Comparison of ENCODE assay signal across 8 mouse cellular contexts in the genomic region with DNA sequence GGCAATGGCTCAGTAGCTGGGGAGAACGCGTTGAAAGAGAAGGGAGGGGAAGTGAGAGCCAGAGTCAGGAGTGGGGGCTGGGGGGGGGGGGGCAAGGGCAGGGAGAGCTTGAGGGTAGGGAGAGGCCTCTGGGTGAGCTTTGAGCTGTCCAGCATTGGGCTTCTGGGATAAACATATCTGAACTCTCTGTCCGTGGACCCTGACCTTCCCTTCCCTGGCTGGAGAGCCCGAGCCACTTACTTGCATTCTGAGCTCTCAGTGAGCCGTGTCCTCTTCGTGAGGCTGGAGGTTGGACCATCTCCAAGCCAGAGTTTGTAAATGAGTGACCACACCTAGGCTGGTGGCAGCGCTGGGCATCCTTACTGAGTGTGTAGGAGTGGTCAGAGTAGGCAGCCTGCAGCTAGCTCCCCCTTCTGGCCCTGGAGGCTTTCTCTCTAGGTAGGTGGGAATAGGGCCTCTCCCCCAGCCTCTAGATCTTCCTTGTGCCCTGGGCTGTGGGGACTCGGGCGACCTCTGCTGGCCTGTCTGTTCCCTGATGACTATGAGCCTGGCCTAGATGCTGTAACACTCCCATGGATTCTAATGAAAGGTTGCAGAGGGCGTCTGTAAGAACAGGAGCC. TPM values are rescaled to one million over a fixed set of nuclear protein-coding genes. Genes with fewer than 3 reads are reported as not detected.
DNase-seq lines count a peak whose midpoint lies in the region; ATAC-seq and TF ChIP-seq lines count a peak whose summit lies in the region.

No protein-coding gene starts in this region.

- TF ChIP-seq EP300 in CH12.LX (IDR thresholded peaks at IDR 0.05; ENCODE audit: low read length), result no peak

- no peak for TF ChIP-seq POLR2A in CH12.LX (IDR thresholded peaks at IDR 0.05; ENCODE audit: low read depth, low read length)

- H3K4me2 ChIP-seq in CH12.LX (ENCODE audit: insufficient read depth, low read depth, poor library complexity, severe bottlenecking), result peak overlapping the region; percentile 51
- H3K4me2 ChIP-seq in embryonic facial prominence, embryonic 13.5 days, result no peak overlapping the region
- no peak overlapping the region for H3K4me2 ChIP-seq in heart, embryonic 14.5 days (ENCODE audit: low read length)
- H3K4me2 ChIP-seq in kidney, postnatal 0 days (ENCODE audit: low read length), result no peak overlapping the region
- H3K4me2 ChIP-seq in liver, embryonic 13.5 days, result no peak overlapping the region
- H3K4me2 ChIP-seq in neural tube, embryonic 11.5 days (ENCODE audit: low read depth), result no peak overlapping the region

- dilution Hi-C loops in CH12.LX (cut with MboI; ENCODE audit: extremely low pct_ligation_motif_present, extremely low pct_unique_long_range_greater_than_20kb, low sequenced_read_pairs), result no loop called here

- DNase-seq in CH12.LX (ENCODE audit: extremely low read depth), result peak; percentile 70
- peak; percentile 76 to 84 for DNase-seq in adrenal gland, postnatal 36 days
- peak; percentile 95 for DNase-seq in kidney, postnatal 0 days (ENCODE audit: low spot score)
- DNase-seq in liver, embryonic 13.5 days, result peak; percentile 27
- peak; percentile 79 for DNase-seq in neural tube, embryonic 11.5 days (ENCODE audit: low spot score)
- DNase-seq in testis, postnatal 14 days (ENCODE audit: low spot score), result peak; percentile 51

- 0 out of 2 replicates have a peak, but pooled peaks have one; percentile 29 for ATAC-seq in embryonic facial prominence, embryonic 13.5 days (ENCODE audit: insufficient number of reproducible peaks, insufficient read depth, low FRiP score, low TSS enrichment, low read depth)
- ATAC-seq in heart, embryonic 14.5 days (ENCODE audit: insufficient number of reproducible peaks, insufficient read depth, low FRiP score, low read depth), result peak; percentile 28; the same call in 1 of the 2 replicates
- peak; percentile 98 for ATAC-seq in kidney, postnatal 0 days (replicated peaks; ENCODE audit: low FRiP score, low read depth)
- peak; percentile 87 for ATAC-seq in liver, embryonic 13.5 days (ENCODE audit: low read depth)
- ATAC-seq in neural tube, embryonic 11.5 days (ENCODE audit: insufficient read depth, low FRiP score, low TSS enrichment), result peak; percentile 79

- no peak overlapping the region for H3K9ac ChIP-seq in CH12.LX (ENCODE audit: insufficient read depth, low read depth)
- H3K9ac ChIP-seq in embryonic facial prominence, embryonic 13.5 days, result no peak overlapping the region
- no peak overlapping the region for H3K9ac ChIP-seq in heart, embryonic 14.5 days (ENCODE audit: low read length)
- no peak overlapping the region for H3K9ac ChIP-seq in kidney, postnatal 0 days (ENCODE audit: low read depth, low read length)
- H3K9ac ChIP-seq in liver, embryonic 13.5 days, result no peak overlapping the region
- no peak overlapping the region for H3K9ac ChIP-seq in neural tube, embryonic 11.5 days (ENCODE audit: low read length)

- H3K9me3 ChIP-seq in CH12.LX (replicated peaks; ENCODE audit: low read length), result no peaks in the 10 kb centered on the region
- no peaks in the 10 kb centered on the region for H3K9me3 ChIP-seq in embryonic facial prominence, embryonic 13.5 days
- H3K9me3 ChIP-seq in heart, embryonic 14.5 days (ENCODE audit: control insufficient read depth, low read length), result no peaks in the 10 kb centered on the region
- H3K9me3 ChIP-seq in kidney, postnatal 0 days (replicated peaks; ENCODE audit: low read length), result no peaks in the 10 kb centered on the region
- no peaks in the 10 kb centered on the region for H3K9me3 ChIP-seq in liver, embryonic 13.5 days (replicated peaks)
- H3K9me3 ChIP-seq in neural tube, embryonic 11.5 days (ENCODE audit: control insufficient read depth, low read length), result no peaks in the 10 kb centered on the region

- peak; percentile 63 for TF ChIP-seq RAD21 in CH12.LX (IDR thresholded peaks at IDR 0.05; ENCODE audit: low read depth, low read length)

- H3K27me3 ChIP-seq in CH12.LX (replicated peaks), result peaks cover 22% of the 10 kb centered on the region
- H3K27me3 ChIP-seq in embryonic facial prominence, embryonic 13.5 days, result no peaks in the 10 kb centered on the region
- no peaks in the 10 kb centered on the region; the same call in 1 of the 2 replicates for H3K27me3 ChIP-seq in heart, embryonic 14.5 days (ENCODE audit: control insufficient read depth, insufficient read depth, low read length)
- H3K27me3 ChIP-seq in kidney, postnatal 0 days (ENCODE audit: insufficient read depth, low read length), result no peaks in the 10 kb centered on the region
- H3K27me3 ChIP-seq in liver, embryonic 13.5 days, result no peaks in the 10 kb centered on the region
- no peaks in the 10 kb centered on the region for H3K27me3 ChIP-seq in neural tube, embryonic 11.5 days (ENCODE audit: control insufficient read depth, insufficient read depth, low read length)

- WGBS in embryonic facial prominence, embryonic 13.5 days, result 32% methylated on average over 10 of the region's 10 CpGs
- WGBS in heart, embryonic 14.5 days, result 28% methylated on average over 10 of the region's 10 CpGs
- 14% methylated on average over 10 of the region's 10 CpGs for WGBS in kidney, postnatal 0 days
- WGBS in liver, embryonic 13.5 days (ENCODE audit: insufficient replicate concordance), result 35% methylated on average over 10 of the region's 10 CpGs
- WGBS in neural tube, embryonic 11.5 days, result 37% methylated on average over 10 of the region's 10 CpGs

- no peak overlapping the region for H3K4me3 ChIP-seq in CH12.LX (replicated peaks in 1 of 3; ENCODE audit: low read depth in 2 of 3, low read length in 2 of 3, poor library complexity in 1 of 3)
- no peak overlapping the region for H3K4me3 ChIP-seq in embryonic facial prominence, embryonic 13.5 days
- no peak overlapping the region for H3K4me3 ChIP-seq in heart, embryonic 14.5 days (ENCODE audit: control insufficient read depth in 1 of 2, insufficient read depth in 1 of 2, low read depth in 1 of 2, low read length in 2 of 2)
- no peak overlapping the region for H3K4me3 ChIP-seq in kidney, postnatal 0 days (replicated peaks; ENCODE audit: low read depth, low read length)
- no peak overlapping the region for H3K4me3 ChIP-seq in liver, embryonic 13.5 days (replicated peaks)
- H3K4me3 ChIP-seq in neural tube, embryonic 11.5 days (ENCODE audit: low read depth, low read length), result no peak overlapping the region

- TF ChIP-seq CTCF in CH12.LX (conservative IDR thresholded peaks at IDR 0.05 in 1 of 2, IDR thresholded peaks at IDR 0.05 in 1 of 2; ENCODE audit: low read depth in 2 of 2, low read length in 2 of 2), result peak; percentile 56 to 96
- TF ChIP-seq CTCF in kidney, postnatal 0 days (IDR thresholded peaks at IDR 0.05; ENCODE audit: low read depth), result peak; percentile 99

- in situ Hi-C loops in CH12.LX (cut with MboI; ENCODE audit: low pct_ligation_motif_present, low pct_unique_long_range_greater_than_20kb, low sequenced_read_pairs), result loop anchor here (5.0 kb wide), 1 partner anchor 45 kb away; no protein-coding TSS in a partner anchor

- H3K36me3 ChIP-seq in CH12.LX (replicated peaks in 1 of 2; ENCODE audit: control insufficient read depth in 1 of 2, insufficient read depth in 1 of 2, low read length in 1 of 2), result no peaks in the 10 kb centered on the region
- H3K36me3 ChIP-seq in embryonic facial prominence, embryonic 13.5 days, result no peaks in the 10 kb centered on the region
- H3K36me3 ChIP-seq in heart, embryonic 14.5 days (ENCODE audit: control insufficient read depth, insufficient read depth, low read length), result no peaks in the 10 kb centered on the region
- no peaks in the 10 kb centered on the region for H3K36me3 ChIP-seq in kidney, postnatal 0 days (ENCODE audit: insufficient read depth, low read length)
- H3K36me3 ChIP-seq in liver, embryonic 13.5 days, result no peaks in the 10 kb centered on the region
- H3K36me3 ChIP-seq in neural tube, embryonic 11.5 days (ENCODE audit: control insufficient read depth, insufficient read depth, low read length), result no peaks in the 10 kb centered on the region

- H3K79me2 ChIP-seq in CH12.LX (replicated peaks; ENCODE audit: control insufficient read depth, extremely low read depth, insufficient read depth, poor library complexity, severe bottlenecking), result no peaks in the 10 kb centered on the region

- H3K27ac ChIP-seq in CH12.LX (ENCODE audit: insufficient read depth, low read depth), result no peak overlapping the region
- no peak overlapping the region for H3K27ac ChIP-seq in embryonic facial prominence, embryonic 13.5 days
- H3K27ac ChIP-seq in heart, embryonic 14.5 days (replicated peaks in 1 of 2; ENCODE audit: control insufficient read depth in 1 of 2, insufficient read depth in 1 of 2, low read depth in 2 of 2, low read length in 2 of 2), result no peak overlapping the region
- peak overlapping the region; percentile 77 for H3K27ac ChIP-seq in kidney, postnatal 0 days
- H3K27ac ChIP-seq in liver, embryonic 13.5 days, result no peak overlapping the region
- no peak overlapping the region for H3K27ac ChIP-seq in neural tube, embryonic 11.5 days (ENCODE audit: low read depth, low read length)

- H3K4me1 ChIP-seq in CH12.LX (ENCODE audit: control insufficient read depth in 1 of 2, insufficient read depth in 2 of 2), result peaks cover 2 to 15% of the 10 kb centered on the region in 2 experiments
- no peaks in the 10 kb centered on the region for H3K4me1 ChIP-seq in embryonic facial prominence, embryonic 13.5 days
- H3K4me1 ChIP-seq in heart, embryonic 14.5 days (ENCODE audit: control insufficient read depth in 2 of 2, insufficient read depth in 2 of 2, low read length in 2 of 2), result no peaks in the 10 kb centered on the region
- H3K4me1 ChIP-seq in kidney, postnatal 0 days (replicated peaks; ENCODE audit: insufficient read depth, low read length), result 0 out of 2 replicates have a peak, but pooled peaks cover 5% of the 10 kb centered on the region
- peaks cover 4% of the 10 kb centered on the region; the same call in 1 of the 2 replicates for H3K4me1 ChIP-seq in liver, embryonic 13.5 days (replicated peaks)
- H3K4me1 ChIP-seq in neural tube, embryonic 11.5 days (ENCODE audit: control insufficient read depth, insufficient read depth, low read length), result no peaks in the 10 kb centered on the region

RNA-seq across cellular contexts. Expression of a gene that starts 12.3 kb away (rescaled TPM):
- total RNA-seq in CH12.LX (2012; rRNA removed) (0.13 TPM in 1 of 2 replicates, not detected in the other), CH12.LX (2014; rRNA removed) (not detected in 2 replicates)
- 0.13 TPM in 1 of 2 replicates, not detected in the other for polyA plus RNA-seq in CH12.LX (2012; ENCODE audit: insufficient read length, low read depth)
- total RNA-seq in adrenal gland, postnatal 36 days (2021), result under 1 TPM; 0.20 to 0.26 TPM
- 0.51 TPM in 1 of 2 replicates, not detected in the other for polyA plus RNA-seq in embryonic facial prominence, embryonic 13.5 days (2015; fragmentation: Nextera tagmentation; extraction: Ambion mirVana)
- polyA plus RNA-seq in heart, embryonic 14.5 days (2014; fragmentation: Nextera tagmentation; extraction: Ambion mirVana), result not detected in 2 replicates
- 5.7 and 5.9 TPM in 2 replicates for polyA plus RNA-seq in kidney, postnatal 0 days (2015; fragmentation: Nextera tagmentation; extraction: Ambion mirVana)
- 0.44 and 0.87 TPM in 2 replicates for polyA plus RNA-seq in liver, embryonic 13.5 days (2015; fragmentation: Nextera tagmentation; extraction: Ambion mirVana)
- 0.28 and 0.52 TPM in 2 replicates for polyA plus RNA-seq in neural tube, embryonic 11.5 days (2014; fragmentation: Nextera tagmentation; extraction: Ambion mirVana)

RNA-seq across cellular contexts. Expression of a gene that starts 14.5 kb away (rescaled TPM):
- total RNA-seq in CH12.LX (2012; rRNA removed) (not detected in 2 replicates), CH12.LX (2014; rRNA removed) (not detected in 2 replicates)
- not detected in 2 replicates for polyA plus RNA-seq in CH12.LX (2012; ENCODE audit: insufficient read length, low read depth)
- not detected for total RNA-seq in adrenal gland, postnatal 36 days (2021)
- polyA plus RNA-seq in embryonic facial prominence, embryonic 13.5 days (2015; fragmentation: Nextera tagmentation; extraction: Ambion mirVana), result not detected in 2 replicates
- polyA plus RNA-seq in heart, embryonic 14.5 days (2014; fragmentation: Nextera tagmentation; extraction: Ambion mirVana), result not detected in 2 replicates
- 75.5 and 76.6 TPM in 2 replicates for polyA plus RNA-seq in kidney, postnatal 0 days (2015; fragmentation: Nextera tagmentation; extraction: Ambion mirVana)
- not detected in 2 replicates for polyA plus RNA-seq in liver, embryonic 13.5 days (2015; fragmentation: Nextera tagmentation; extraction: Ambion mirVana)
- polyA plus RNA-seq in neural tube, embryonic 11.5 days (2014; fragmentation: Nextera tagmentation; extraction: Ambion mirVana), result not detected in 2 replicates

RNA-seq across cellular contexts. Expression of a gene that starts 40.5 kb away (rescaled TPM):
- total RNA-seq in CH12.LX (2012; rRNA removed) (2.5 and 2.6 TPM in 2 replicates), CH12.LX (2014; rRNA removed) (0.92 and 1.0 TPM in 2 replicates)
- polyA plus RNA-seq in CH12.LX (2012; ENCODE audit: insufficient read length, low read depth), result 2.6 and 5.8 TPM in 2 replicates
- 10 to 100 TPM; 35.8 to 36.6 TPM for total RNA-seq in adrenal gland, postnatal 36 days (2021)
- polyA plus RNA-seq in embryonic facial prominence, embryonic 13.5 days (2015; fragmentation: Nextera tagmentation; extraction: Ambion mirVana), result 21.5 and 24.9 TPM in 2 replicates
- 39.4 and 44.1 TPM in 2 replicates for polyA plus RNA-seq in heart, embryonic 14.5 days (2014; fragmentation: Nextera tagmentation; extraction: Ambion mirVana)
- polyA plus RNA-seq in kidney, postnatal 0 days (2015; fragmentation: Nextera tagmentation; extraction: Ambion mirVana), result 14.7 and 16.1 TPM in 2 replicates
- polyA plus RNA-seq in liver, embryonic 13.5 days (2015; fragmentation: Nextera tagmentation; extraction: Ambion mirVana), result 6.9 and 9.2 TPM in 2 replicates
- 41.4 and 44.8 TPM in 2 replicates for polyA plus RNA-seq in neural tube, embryonic 11.5 days (2014; fragmentation: Nextera tagmentation; extraction: Ambion mirVana)

Comparison
In these comparisons a context has a peak if more than half of its experiments do, and no peak if none do; other contexts are left out.
1. DNase-seq: peak in every context shown above with its lines; median percentile 95 in kidney, postnatal 0 days; 80 in adrenal gland, postnatal 36 days; 79 in neural tube, embryonic 11.5 days; 70 in CH12.LX; 51 in testis, postnatal 14 days; 27 in liver, embryonic 13.5 days.
2. ATAC-seq: peak in every context shown above with its lines; median percentile 98 in kidney, postnatal 0 days; 87 in liver, embryonic 13.5 days; 79 in neural tube, embryonic 11.5 days; 29 in embryonic facial prominence, embryonic 13.5 days; 28 in heart, embryonic 14.5 days.
3. RNA of a gene that starts 14.5 kb away (polyA plus RNA-seq): 75.5 to 76.6 TPM in kidney, postnatal 0 days; not detected in CH12.LX, not detected in embryonic facial prominence, embryonic 13.5 days, not detected in heart, embryonic 14.5 days, not detected in liver, embryonic 13.5 days and not detected in neural tube, embryonic 11.5 days; every median in the first group is over 10 times any median in the second.